Mouse (Mus musculus) testis, adult 2 months (tissue): ENCODE measurements around the gene Rab3gap1.

ENCODE experiments used
- CTCF ChIP-seq: fragments of 200-500 bp; IDR thresholded peaks from 2 replicates; pipeline ENCODE4 v1.5.1; 2012; ENCODE audit warnings: low read depth, mild to moderate bottlenecking, inconsistent platforms, low read length, moderate library complexity; ENCODE audit not compliant: control insufficient read depth, insufficient read depth, insufficient replicate concordance
- POLR2A ChIP-seq: fragments of 200-500 bp; IDR thresholded peaks from 2 replicates; pipeline ENCODE4 v1.6.1; 2012; ENCODE audit warnings: low read depth, mild to moderate bottlenecking, inconsistent platforms, low read length, moderate library complexity; ENCODE audit not compliant: control insufficient read depth

GRCm38 (mm10) chr1:127915316-127915715, 46.7 kb downstream of the Rab3gap1 start:
- TF ChIP-seq CTCF (no peak), POLR2A (no peak)
